Mouse (Mus musculus) gastrocnemius, adult 2 months (tissue): ENCODE measurements at regions not wholly inside any gene's neighbourhood (a gene's known extent, or its start where the extent isn't known, plus 50 kb on each side); places are given as distances from the start of the nearest gene placed in this dataset.

Source experiments
- DNase-seq: peaks from one replicate; pipeline ENCODE4 v3.0.0; 2022
- H3K27ac ChIP-seq: fragments of 200-600 bp; 2 replicates; pipeline ENCODE4 v1.8.1; 2022; ENCODE audit warnings: mild to moderate bottlenecking
- H3K4me3 ChIP-seq: fragments of 200-600 bp; 2 replicates; pipeline ENCODE4 v1.8.1; 2022; ENCODE audit warnings: mild to moderate bottlenecking, moderate library complexity
- CTCF ChIP-seq: fragments of 200-600 bp; IDR thresholded peaks from 2 replicates; pipeline ENCODE4 v1.8.1; 2022; ENCODE audit warnings: antibody characterized with exemption, mild to moderate bottlenecking, moderate library complexity
- intact Hi-C: fragments of 180-260 bp; cut with DNase I; formaldehyde crosslinking; loops from one replicate; pipeline ENCODE4 v1.15.1; 2025

DNA sequence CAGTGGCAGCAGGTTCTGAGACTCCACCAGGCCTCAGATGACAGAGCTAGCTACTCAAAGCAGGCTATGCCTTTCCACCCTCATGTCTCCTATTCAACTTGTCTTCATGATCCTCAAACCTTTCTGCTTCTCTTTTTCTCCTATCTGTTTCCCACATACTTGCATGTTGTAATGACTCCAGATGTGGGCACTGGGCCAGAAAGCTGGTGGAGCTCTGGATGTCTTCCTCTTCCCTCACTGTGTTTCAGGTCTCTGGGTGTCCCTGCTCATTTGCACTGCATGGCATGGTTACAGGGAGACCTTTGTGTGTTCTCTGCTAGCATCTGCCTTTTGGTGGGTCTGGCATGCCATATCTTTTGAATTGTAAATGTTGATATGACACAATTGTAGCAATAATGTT is 1354.7 kb upstream of the Pcdh17 start:
- peak; percentile 18 for DNase-seq
- intact Hi-C loops: no loop called here

More for the DNA sequence above, 1354.7 kb upstream of the Pcdh17 start:
- H3K4me3 ChIP-seq: no peak overlapping the region
- TF ChIP-seq CTCF: no peak
- no peak overlapping the region for H3K27ac ChIP-seq
